Mouse (Mus musculus) forebrain, embryonic 16.5 days (tissue): ENCODE results near the gene Atp2b4. TPM values are rescaled to one million over a fixed set of nuclear protein-coding genes. Genes with fewer than 3 reads are reported as not detected.
A peak's percentile ranks its signal among the peaks of the same experiment; 100 is the strongest.

Experiments
- ATAC-seq: fragments of 200-750 bp; cut with Nextera tagmentation; 2 replicates; pipeline ENCODE4 v1.8.0; 2017; ENCODE audit warnings: mild to moderate bottlenecking, moderate library complexity
- H3K27ac ChIP-seq: fragments of 300-500 bp; sonication (generic); 2 replicates; pipeline ENCODE4 v1.5.1; 2014; ENCODE audit warnings: low read length, control low read depth
- H3K27me3 ChIP-seq: fragments of 300-500 bp; sonication (generic); replicated peaks from 2 replicates; pipeline ENCODE4 v1.6.1; 2014; ENCODE audit warnings: low read length; ENCODE audit not compliant: control insufficient read depth, insufficient read depth
- H3K36me3 ChIP-seq: fragments of 300-500 bp; sonication (generic); 2 replicates; pipeline ENCODE4 v1.6.1; 2014; ENCODE audit not compliant: control insufficient read depth, insufficient read depth
- H3K4me1 ChIP-seq: fragments of 300-500 bp; sonication (generic); replicated peaks from 2 replicates; pipeline ENCODE4 v1.6.1; 2014; ENCODE audit warnings: low read length; ENCODE audit not compliant: control insufficient read depth, insufficient read depth
- H3K4me2 ChIP-seq: fragments of 300-500 bp; sonication (generic); 2 replicates; pipeline ENCODE4 v1.6.1; 2014; ENCODE audit warnings: mild to moderate bottlenecking, low read length, control low read depth
- H3K4me3 ChIP-seq: fragments of 300-500 bp; sonication (generic); replicated peaks from 2 replicates; pipeline ENCODE4 v1.5.1; 2014; ENCODE audit warnings: mild to moderate bottlenecking, low read length, control low read depth
- H3K9ac ChIP-seq: fragments of 300-500 bp; sonication (generic); replicated peaks from 2 replicates; pipeline ENCODE4 v1.6.1; 2014; ENCODE audit warnings: low read depth, low read length, control low read depth
- H3K9me3 ChIP-seq: fragments of 300-500 bp; sonication (generic); 2 replicates; pipeline ENCODE4 v1.6.1; 2016; ENCODE audit warnings: low read length; ENCODE audit not compliant: control insufficient read depth
- whole genome bisulfite sequencing: fragments of 180-500 bp; shearing (Covaris S2); extraction: QIAGEN DNeasy Blood & Tissue Kit; methylation state at CpG from one replicate; pipeline ENCODE4 v1.1.7; 2014; 5-methylcytosine and 5-hydroxymethylcytosine counted together
- polyA plus RNA-seq: library from polyadenylated mRNA; unstranded; fragments of >200 nt; fragmentation: Nextera tagmentation; extraction: Ambion mirVana; gene quantifications from 2 replicates; pipeline ENCODE4 v1.2.1, GENCODE M21; 2015

Gene Atp2b4
- polyA plus RNA-seq, 1 experiment from 2014 or later: 11.1 TPM

DNA sequence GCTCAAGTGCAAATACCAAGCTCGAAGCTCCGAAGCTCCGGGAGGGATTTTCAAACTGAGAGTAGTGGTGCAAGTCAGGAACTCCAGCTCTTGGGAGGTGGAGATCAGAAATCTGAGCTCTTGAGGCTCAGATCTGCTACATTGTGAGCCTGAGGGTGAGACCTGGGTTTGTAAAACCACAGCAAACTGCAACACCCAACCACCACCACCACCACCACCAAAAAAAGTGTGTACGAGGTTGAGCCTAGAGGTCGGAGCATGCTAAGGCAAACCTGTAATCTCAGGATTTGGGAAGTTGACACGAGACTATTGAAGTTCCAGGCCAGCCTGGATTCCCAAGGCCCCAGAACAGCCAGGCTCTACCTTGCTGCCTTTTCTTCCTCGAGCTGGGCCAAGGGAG lies 25.4 kb upstream of the Atp2b4 start:
- Histone ChIP-seq H3K27ac (no peak overlapping the region), H3K27me3 (no peaks in the 10 kb centered on the region), H3K4me1 (peaks cover 15% of the 10 kb centered on the region), H3K4me2 (no peak overlapping the region), H3K9me3 (no peaks in the 10 kb centered on the region), H3K36me3 (no peaks in the 10 kb centered on the region), H3K4me3 (no peak overlapping the region), H3K9ac (no peak overlapping the region)
- ATAC-seq: no peak
- 76% methylated on average over 7 of the region's 7 CpGs for WGBS

GRCm38 (mm10) chr1:133825543-133825942 lies 24.7 kb upstream of the Atp2b4 start:
- Histone ChIP-seq H3K4me2 (no peak overlapping the region), H3K4me3 (no peak overlapping the region), H3K9me3 (no peaks in the 10 kb centered on the region), H3K27me3 (no peaks in the 10 kb centered on the region), H3K27ac (no peak overlapping the region), H3K36me3 (no peaks in the 10 kb centered on the region), H3K9ac (no peak overlapping the region; the same call in 1 of the 2 replicates), H3K4me1 (peaks cover 15% of the 10 kb centered on the region)
- ATAC-seq: peak; percentile 57
- WGBS: 7% methylated on average over 8 of the region's 8 CpGs

- Histone ChIP-seq H3K36me3 (no peaks in the 10 kb centered on the region), H3K4me2 (no peak overlapping the region), H3K4me1 (peaks cover 15% of the 10 kb centered on the region), H3K27ac (no peak overlapping the region), H3K27me3 (no peaks in the 10 kb centered on the region), H3K4me3 (no peak overlapping the region), H3K9ac (no peak overlapping the region), H3K9me3 (no peaks in the 10 kb centered on the region)
- ATAC-seq: no peak
- WGBS: 55% methylated on average over 2 of the region's 2 CpGs
Observed at GRCm38 (mm10) chr1:133825140-133825539, 24.3 kb upstream of the Atp2b4 start.

DNA sequence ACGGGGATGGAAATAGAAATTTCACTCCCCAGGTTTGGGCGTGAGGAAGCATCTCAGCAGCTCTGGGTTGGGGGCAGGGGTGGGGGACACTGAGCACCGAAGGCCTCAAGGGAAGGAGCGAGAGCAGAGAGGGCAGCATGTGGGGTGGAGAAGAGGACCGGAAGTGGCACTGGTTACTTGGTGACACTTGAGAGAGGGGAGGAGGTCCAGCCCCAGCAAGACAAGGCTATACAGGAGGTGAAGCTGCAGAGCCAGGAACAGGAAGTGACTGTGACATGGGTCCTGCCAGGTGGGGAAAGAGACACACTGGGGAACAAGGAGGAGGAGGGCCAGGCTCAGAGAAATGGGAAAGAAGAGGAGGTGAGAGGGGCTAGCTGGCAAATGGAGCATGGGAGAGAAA lies 20.3 kb upstream of the Atp2b4 start:
- ATAC-seq: no peak

DNA sequence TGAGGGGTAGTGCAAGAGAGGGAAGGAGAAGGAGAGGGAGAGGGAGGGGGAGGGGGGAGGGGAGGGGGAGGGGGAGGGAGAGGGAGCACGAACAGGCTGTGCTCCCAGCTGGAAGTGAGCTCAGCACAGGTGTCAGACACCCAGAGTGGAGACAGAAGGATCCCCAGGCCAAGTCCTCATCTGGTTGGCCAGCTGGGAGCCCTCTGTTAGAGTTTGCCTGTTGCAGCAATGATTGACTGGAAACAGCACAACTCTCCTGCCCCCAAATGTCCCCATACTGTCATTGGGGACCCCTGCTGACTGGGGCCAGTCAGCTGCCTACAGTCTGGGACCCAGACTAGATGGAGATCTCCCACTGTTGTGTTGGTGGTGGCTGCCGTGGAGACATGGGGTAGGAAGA lies 19.3 kb upstream of the Atp2b4 start:
- 38% methylated on average over 2 of the region's 2 CpGs for WGBS
- Histone ChIP-seq H3K27ac (no peak overlapping the region), H3K9me3 (no peaks in the 10 kb centered on the region), H3K9ac (no peak overlapping the region), H3K4me3 (no peak overlapping the region), H3K36me3 (no peaks in the 10 kb centered on the region), H3K4me2 (no peak overlapping the region), H3K4me1 (peaks cover 8% of the 10 kb centered on the region), H3K27me3 (no peaks in the 10 kb centered on the region)
- ATAC-seq: no peak

More for the DNA sequence above, 20.3 kb upstream of the Atp2b4 start:
- Histone ChIP-seq H3K4me3 (no peak overlapping the region), H3K27ac (no peak overlapping the region), H3K36me3 (no peaks in the 10 kb centered on the region), H3K4me2 (no peak overlapping the region), H3K27me3 (no peaks in the 10 kb centered on the region), H3K4me1 (peaks cover 15% of the 10 kb centered on the region), H3K9ac (no peak overlapping the region), H3K9me3 (no peaks in the 10 kb centered on the region)
- 64% methylated on average over 5 of the region's 5 CpGs for WGBS

- Histone ChIP-seq H3K9me3 (no peaks in the 10 kb centered on the region), H3K27me3 (no peaks in the 10 kb centered on the region), H3K9ac (no peak overlapping the region), H3K27ac (no peak overlapping the region), H3K4me3 (no peak overlapping the region), H3K4me2 (no peak overlapping the region), H3K36me3 (no peaks in the 10 kb centered on the region), H3K4me1 (peaks cover 7% of the 10 kb centered on the region)
- 87% methylated on average over 2 of the region's 2 CpGs for WGBS
- no peak for ATAC-seq
Observed at GRCm38 (mm10) chr1:133818531-133818930, 17.7 kb upstream of the Atp2b4 start.

GRCm38 (mm10) chr1:133815747-133816491 lies 15.1 kb upstream of the Atp2b4 start:
- 71% methylated on average over 12 of the region's 12 CpGs for WGBS
- H3K27me3 ChIP-seq: no peaks in the 10 kb centered on the region
- no peak for ATAC-seq
- H3K4me2 ChIP-seq: no peak overlapping the region
- no peak overlapping the region for H3K4me3 ChIP-seq
- no peaks in the 10 kb centered on the region for H3K4me1 ChIP-seq
- H3K27ac ChIP-seq: no peak overlapping the region
- no peak overlapping the region for H3K9ac ChIP-seq
- H3K36me3 ChIP-seq: no peaks in the 10 kb centered on the region
- H3K9me3 ChIP-seq: no peaks in the 10 kb centered on the region

GRCm38 (mm10) chr1:133809376-133809775 lies 8.5 kb upstream of the Atp2b4 start:
- Histone ChIP-seq H3K27ac (no peak overlapping the region), H3K9me3 (no peaks in the 10 kb centered on the region), H3K4me2 (no peak overlapping the region), H3K9ac (no peak overlapping the region), H3K27me3 (no peaks in the 10 kb centered on the region), H3K36me3 (no peaks in the 10 kb centered on the region), H3K4me1 (no peaks in the 10 kb centered on the region), H3K4me3 (no peak overlapping the region)
- no peak for ATAC-seq
- WGBS: 23% methylated on average over 5 of the region's 5 CpGs

GRCm38 (mm10) chr1:133808020-133808419 lies 7.2 kb upstream of the Atp2b4 start:
- Histone ChIP-seq H3K27ac (no peak overlapping the region), H3K4me3 (no peak overlapping the region), H3K36me3 (no peaks in the 10 kb centered on the region), H3K4me1 (no peaks in the 10 kb centered on the region), H3K9me3 (no peaks in the 10 kb centered on the region), H3K4me2 (no peak overlapping the region), H3K9ac (no peak overlapping the region), H3K27me3 (no peaks in the 10 kb centered on the region)
- no peak for ATAC-seq
- 94% methylated on average over 8 of the region's 8 CpGs for WGBS

GRCm38 (mm10) chr1:133801743-133802142 lies 902 bp upstream of the Atp2b4 start:
- H3K4me2 ChIP-seq: no peak overlapping the region
- H3K4me1 ChIP-seq: peaks cover 22% of the 10 kb centered on the region
- no peaks in the 10 kb centered on the region for H3K9me3 ChIP-seq
- no peaks in the 10 kb centered on the region for H3K36me3 ChIP-seq
- no peak overlapping the region for H3K4me3 ChIP-seq
- ATAC-seq: no peak
- no peak overlapping the region for H3K27ac ChIP-seq
- no peaks in the 10 kb centered on the region for H3K27me3 ChIP-seq
- 75% methylated on average over 5 of the region's 5 CpGs for WGBS
- H3K9ac ChIP-seq: no peak overlapping the region
